In genomic region chr10:94928164-94928563, GRCm38 (mm10) we compare ENCODE assay signal across 19 mouse cellular contexts. TPM values are rescaled to one million over a fixed set of nuclear protein-coding genes. Genes with fewer than 3 reads are reported as not detected.
"Had no signal": no experiment of that assay in that cellular context is flagged by ENCODE, and none has a peak within 500 bp of the region (broad histone marks: within the 10 kb centered on the region; RNA-seq: fewer than 3 reads in every experiment).

No protein-coding gene starts in this region.

- H3K9ac ChIP-seq: lung, embryonic 14.5 days; midbrain, embryonic 12.5 days; neural tube, embryonic 13.5 days; neural tube, embryonic 15.5 days; stomach, embryonic 15.5 days had no signal

- H3K27ac ChIP-seq: midbrain, embryonic 10.5 days; midbrain, embryonic 12.5 days; neural tube, embryonic 13.5 days; neural tube, embryonic 15.5 days; stomach, embryonic 15.5 days; stomach, postnatal 0 days had no signal

- H3K9me3 ChIP-seq: midbrain, embryonic 10.5 days; midbrain, embryonic 12.5 days; neural tube, embryonic 13.5 days; neural tube, embryonic 15.5 days; stomach, embryonic 15.5 days had no signal

- DNase-seq: lung, adult 18-20 months; lung, embryonic 14.5 days; lung, postnatal 10 days; lung, postnatal 4 days; midbrain, embryonic 14.5 days; retina, postnatal 1 day; right cerebral cortex, adult 18-20 months; right cerebral cortex, postnatal 25 days; thymus, adult 2 months; thymus, postnatal 25 days; thymus, postnatal 4 days had no signal

- H3K36me3 ChIP-seq: midbrain, embryonic 10.5 days; midbrain, embryonic 12.5 days; neural tube, embryonic 13.5 days; neural tube, embryonic 15.5 days; stomach, embryonic 15.5 days had no signal

- H3K4me3 ChIP-seq: midbrain, embryonic 10.5 days; midbrain, embryonic 12.5 days; myocyte; neural tube, embryonic 13.5 days; neural tube, embryonic 15.5 days; stomach, embryonic 15.5 days had no signal

- H3K27me3 ChIP-seq: midbrain, embryonic 12.5 days; neural tube, embryonic 13.5 days; neural tube, embryonic 15.5 days; stomach, embryonic 15.5 days had no signal

- H3K4me2 ChIP-seq: lung, embryonic 14.5 days; midbrain, embryonic 12.5 days; neural tube, embryonic 13.5 days; neural tube, embryonic 15.5 days; stomach, embryonic 15.5 days had no signal

- ATAC-seq: midbrain, embryonic 16.5 days had no signal

RNA-seq across cellular contexts. Expression of gene Plxnc1, which starts 16.5 kb away (rescaled TPM):
- polyA plus RNA-seq: myocyte had no signal
